Mouse (Mus musculus): ENCODE data around the gene Zp3r. TPM values are rescaled to one million over a fixed set of nuclear protein-coding genes. Genes with fewer than 3 reads are reported as not detected.
"Not testable (repeated sequence)": the region's sequence is repeated elsewhere in the genome, so short reads cannot be mapped to it uniquely, and the experiment has no call there.

Zp3r gene
- not detected in 2 replicates for polyA plus RNA-seq (2014; fragmentation: Nextera tagmentation; extraction: Ambion mirVana)

DNA sequence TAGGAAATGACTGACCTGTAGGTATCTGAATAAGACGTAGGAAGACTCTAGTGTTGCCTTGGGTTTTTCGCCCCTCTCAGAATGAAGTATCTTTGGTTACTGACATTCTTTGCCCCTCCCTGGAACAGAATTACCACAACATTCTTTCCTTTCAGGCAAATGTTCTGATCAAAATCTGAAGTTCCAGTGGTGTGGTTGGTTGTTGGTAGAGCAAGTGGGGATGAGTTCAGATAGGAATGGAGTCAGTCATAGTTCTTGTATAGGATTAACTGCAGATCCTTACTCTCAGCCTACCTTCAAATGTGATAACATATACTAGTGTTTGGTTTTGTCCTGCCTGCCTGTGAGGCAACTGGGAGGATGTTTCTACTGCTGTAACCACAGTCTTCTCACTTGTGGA is at the start of gene Zp3r:
Gene Zp3r, minus strand, starts transcription at position 101 of the 400 bp plus-strand sequence.
- no peak within 1 kb of the TSS for H3K9ac ChIP-seq (replicated peaks; ENCODE audit: low read depth, low read length)
- no peak within 1 kb of the TSS for H3K4me3 ChIP-seq (ENCODE audit: low read depth, low read length)
- no peaks in the 10 kb centered on the region for H3K9me3 ChIP-seq (ENCODE audit: control insufficient read depth, low read length)
- no peak within 1 kb of the TSS for H3K27ac ChIP-seq (ENCODE audit: low read depth, low read length)
- WGBS: 94% methylated on average over 2 of the region's 2 CpGs
- no peak within 1 kb of the TSS for H3K4me2 ChIP-seq (ENCODE audit: low read depth, low read length)
- H3K36me3 ChIP-seq (ENCODE audit: control insufficient read depth, insufficient read depth, low read length): no peaks in the 10 kb centered on the region
- no peak for ATAC-seq (ENCODE audit: low read depth)
- H3K4me1 ChIP-seq (ENCODE audit: control insufficient read depth, insufficient read depth, low read length): no peaks in the 10 kb centered on the region
- no peaks in the 10 kb centered on the region for H3K27me3 ChIP-seq (ENCODE audit: control insufficient read depth, insufficient read depth, low read length)

DNA sequence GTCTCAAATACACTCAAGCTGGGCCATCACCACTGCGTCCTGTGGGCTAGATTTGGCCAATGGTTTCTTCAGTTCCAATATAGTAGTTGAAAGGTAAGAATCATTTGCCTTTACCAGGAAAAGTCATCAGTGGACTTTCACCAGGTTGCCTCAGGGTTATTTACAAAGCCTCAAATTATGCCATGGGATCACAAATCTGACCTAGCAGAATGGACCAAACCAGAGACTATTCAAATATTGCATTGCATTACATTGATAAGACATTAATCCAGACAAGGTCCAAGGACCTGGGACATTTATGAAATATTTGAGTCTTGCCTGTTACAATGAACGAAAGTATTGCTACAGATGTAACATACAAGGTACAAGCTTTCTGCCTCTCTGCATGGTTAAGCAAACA is 49.1 kb upstream of the Zp3r start:
- no peak overlapping the region for H3K9ac ChIP-seq (replicated peaks; ENCODE audit: low read depth, low read length)
- no peaks in the 10 kb centered on the region for H3K9me3 ChIP-seq (ENCODE audit: control insufficient read depth, low read length)
- WGBS: 87% methylated on average over 2 of the region's 2 CpGs
- no peaks in the 10 kb centered on the region for H3K27me3 ChIP-seq (ENCODE audit: control insufficient read depth, insufficient read depth, low read length)
- H3K4me2 ChIP-seq (ENCODE audit: low read depth, low read length): no peak overlapping the region
- H3K27ac ChIP-seq (ENCODE audit: low read depth, low read length): no peak overlapping the region
- ATAC-seq (ENCODE audit: low read depth): no peak
- no peaks in the 10 kb centered on the region for H3K4me1 ChIP-seq (ENCODE audit: control insufficient read depth, insufficient read depth, low read length)
- H3K4me3 ChIP-seq (ENCODE audit: low read depth, low read length): no peak overlapping the region
- H3K36me3 ChIP-seq (ENCODE audit: control insufficient read depth, insufficient read depth, low read length): no peaks in the 10 kb centered on the region

DNA sequence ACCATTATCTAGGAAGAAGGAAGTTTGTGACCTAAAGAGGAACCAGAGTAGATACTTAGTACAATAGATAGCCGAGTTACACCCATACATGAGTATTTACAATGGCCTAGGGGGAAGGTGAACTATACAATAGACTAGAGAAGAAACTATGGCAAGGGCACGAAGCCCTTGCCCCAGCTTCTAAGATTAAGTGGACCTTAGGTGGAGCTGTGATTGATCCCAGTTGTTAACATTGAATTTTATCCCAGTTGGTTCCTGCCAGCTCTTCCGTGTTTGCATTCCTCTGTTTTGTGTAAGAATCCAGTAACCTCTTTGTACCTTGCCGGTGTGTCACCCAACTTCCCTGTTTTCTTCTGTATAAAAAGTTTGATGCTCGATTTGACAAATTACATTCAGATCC is 34.2 kb upstream of the Zp3r start:
- not testable (repeated sequence) for H3K4me2 ChIP-seq (ENCODE audit: low read depth, low read length); H3K9ac ChIP-seq (replicated peaks; ENCODE audit: low read depth, low read length); H3K27me3 ChIP-seq (ENCODE audit: control insufficient read depth, insufficient read depth, low read length); H3K9me3 ChIP-seq (ENCODE audit: control insufficient read depth, low read length); H3K4me3 ChIP-seq (ENCODE audit: low read depth, low read length); H3K4me1 ChIP-seq (ENCODE audit: control insufficient read depth, insufficient read depth, low read length); H3K36me3 ChIP-seq (ENCODE audit: control insufficient read depth, insufficient read depth, low read length); ATAC-seq (ENCODE audit: low read depth); H3K27ac ChIP-seq (ENCODE audit: low read depth, low read length)
- WGBS: 95% methylated on average over 5 of the region's 5 CpGs

DNA sequence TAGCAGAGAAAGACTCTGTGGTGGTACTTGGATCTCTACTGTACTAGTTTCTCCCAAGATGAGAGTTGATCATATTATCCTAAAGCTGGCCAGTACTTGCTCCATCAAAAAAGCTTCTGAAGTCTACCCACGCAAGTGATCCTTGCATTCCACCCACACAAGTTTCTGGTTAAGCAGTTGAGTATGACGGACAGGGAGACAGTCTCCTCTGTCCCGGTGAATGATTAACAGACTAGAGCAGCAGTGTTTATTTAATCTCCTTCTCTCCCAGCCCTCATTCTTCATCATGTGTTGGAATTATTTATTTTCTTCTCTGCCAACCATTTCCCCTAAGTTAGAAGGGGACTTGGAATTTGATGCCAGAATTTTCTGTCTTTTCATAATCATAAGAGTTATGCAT is 32.0 kb upstream of the Zp3r start, which contains the start of gene C4bp:
Gene C4bp, minus strand, starts transcription at position 179 of the 400 bp plus-strand sequence.
- Histone ChIP-seq H3K9ac (replicated peaks; ENCODE audit: low read depth, low read length) (no peak within 1 kb of the TSS), H3K4me3 (ENCODE audit: low read depth, low read length) (no peak within 1 kb of the TSS), H3K4me1 (ENCODE audit: control insufficient read depth, insufficient read depth, low read length) (no peaks in the 10 kb centered on the region), H3K27ac (ENCODE audit: low read depth, low read length) (no peak within 1 kb of the TSS), H3K36me3 (ENCODE audit: control insufficient read depth, insufficient read depth, low read length) (no peaks in the 10 kb centered on the region), H3K9me3 (ENCODE audit: control insufficient read depth, low read length) (no peaks in the 10 kb centered on the region), H3K4me2 (ENCODE audit: low read depth, low read length) (no peak within 1 kb of the TSS), H3K27me3 (ENCODE audit: control insufficient read depth, insufficient read depth, low read length) (no peaks in the 10 kb centered on the region)
- ATAC-seq (ENCODE audit: low read depth): no peak
- WGBS: 91% methylated on average over 3 of the region's 3 CpGs

DNA sequence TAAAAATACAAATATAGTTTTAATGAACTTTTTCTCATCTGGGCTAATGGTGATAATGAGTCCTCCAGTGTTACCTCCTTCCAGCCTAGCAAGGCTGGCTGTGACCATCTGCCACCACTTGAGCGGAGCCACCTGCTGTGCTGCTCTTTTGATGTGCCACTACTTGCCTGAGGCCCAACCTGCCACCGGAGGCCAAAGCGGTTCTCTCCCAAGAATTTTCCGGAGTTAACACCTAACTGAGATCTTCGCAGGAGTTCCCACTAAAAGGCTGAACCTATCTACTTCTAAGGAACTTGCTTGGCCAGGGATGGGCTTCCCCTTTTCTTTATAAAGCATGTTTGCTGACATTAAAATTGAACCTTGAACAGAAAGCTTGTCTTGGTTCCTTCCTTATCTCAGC is 30.2 kb upstream of the Zp3r start:
- not testable (repeated sequence) for H3K4me3 ChIP-seq (ENCODE audit: low read depth, low read length); H3K9ac ChIP-seq (replicated peaks; ENCODE audit: low read depth, low read length); H3K27ac ChIP-seq (ENCODE audit: low read depth, low read length); H3K4me2 ChIP-seq (ENCODE audit: low read depth, low read length); H3K27me3 ChIP-seq (ENCODE audit: control insufficient read depth, insufficient read depth, low read length); H3K9me3 ChIP-seq (ENCODE audit: control insufficient read depth, low read length); H3K4me1 ChIP-seq (ENCODE audit: control insufficient read depth, insufficient read depth, low read length); ATAC-seq (ENCODE audit: low read depth); H3K36me3 ChIP-seq (ENCODE audit: control insufficient read depth, insufficient read depth, low read length)
- WGBS: 32% methylated on average over 5 of the region's 5 CpGs

DNA sequence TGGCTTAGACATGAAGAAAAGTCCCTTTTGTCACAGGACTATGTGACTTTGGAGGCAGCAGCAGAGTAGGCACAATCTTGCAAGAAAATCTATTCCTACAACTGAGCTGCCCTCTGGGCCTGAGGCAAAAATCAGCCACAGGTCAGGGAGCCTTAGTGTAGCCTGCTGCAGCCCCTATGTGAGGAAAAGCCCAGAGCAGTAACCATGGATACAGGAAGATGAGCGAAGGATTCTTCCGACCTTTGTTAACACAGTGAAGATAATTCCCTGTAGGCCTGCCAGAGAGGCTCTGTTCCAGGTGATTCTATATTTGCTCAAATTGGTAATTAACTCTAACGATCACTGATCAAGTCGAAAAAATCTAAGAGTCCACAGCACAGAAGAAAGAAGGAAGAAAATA is 14.7 kb upstream of the Zp3r start:
- WGBS: 76% methylated on average over 4 of the region's 4 CpGs
- Histone ChIP-seq H3K4me2 (ENCODE audit: low read depth, low read length) (no peak overlapping the region), H3K36me3 (ENCODE audit: control insufficient read depth, insufficient read depth, low read length) (no peaks in the 10 kb centered on the region), H3K9ac (replicated peaks; ENCODE audit: low read depth, low read length) (no peak overlapping the region), H3K27me3 (ENCODE audit: control insufficient read depth, insufficient read depth, low read length) (no peaks in the 10 kb centered on the region), H3K27ac (ENCODE audit: low read depth, low read length) (no peak overlapping the region), H3K9me3 (ENCODE audit: control insufficient read depth, low read length) (no peaks in the 10 kb centered on the region), H3K4me1 (ENCODE audit: control insufficient read depth, insufficient read depth, low read length) (no peaks in the 10 kb centered on the region), H3K4me3 (ENCODE audit: low read depth, low read length) (no peak overlapping the region)
- ATAC-seq (ENCODE audit: low read depth): no peak

DNA sequence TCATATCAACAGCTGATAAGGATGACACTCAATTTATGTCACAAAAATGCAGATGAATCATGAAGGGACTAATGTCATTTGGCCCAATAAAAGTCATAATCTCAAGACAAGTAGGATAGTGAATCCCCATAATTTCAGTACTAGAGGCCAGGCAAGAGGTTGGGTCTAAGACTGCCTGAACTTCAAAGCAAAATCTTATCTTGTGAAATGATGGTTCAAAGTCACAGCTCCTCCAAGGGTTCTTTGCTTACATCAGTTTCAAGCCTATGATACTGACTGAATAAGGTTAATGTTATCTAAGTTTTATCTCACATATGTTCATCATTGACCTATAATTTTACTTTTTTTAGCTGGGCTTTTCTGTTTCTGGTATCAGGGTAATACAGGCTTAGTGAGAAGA is 11.5 kb upstream of the Zp3r start:
- no peak for ATAC-seq (ENCODE audit: low read depth)
- H3K4me3 ChIP-seq (ENCODE audit: low read depth, low read length): no peak overlapping the region
- no peak overlapping the region for H3K27ac ChIP-seq (ENCODE audit: low read depth, low read length)
- H3K9ac ChIP-seq (replicated peaks; ENCODE audit: low read depth, low read length): no peak overlapping the region
- H3K4me2 ChIP-seq (ENCODE audit: low read depth, low read length): no peak overlapping the region
- no peaks in the 10 kb centered on the region for H3K9me3 ChIP-seq (ENCODE audit: control insufficient read depth, low read length)
- no peaks in the 10 kb centered on the region for H3K4me1 ChIP-seq (ENCODE audit: control insufficient read depth, insufficient read depth, low read length)
- no peaks in the 10 kb centered on the region for H3K36me3 ChIP-seq (ENCODE audit: control insufficient read depth, insufficient read depth, low read length)
- H3K27me3 ChIP-seq (ENCODE audit: control insufficient read depth, insufficient read depth, low read length): no peaks in the 10 kb centered on the region

DNA sequence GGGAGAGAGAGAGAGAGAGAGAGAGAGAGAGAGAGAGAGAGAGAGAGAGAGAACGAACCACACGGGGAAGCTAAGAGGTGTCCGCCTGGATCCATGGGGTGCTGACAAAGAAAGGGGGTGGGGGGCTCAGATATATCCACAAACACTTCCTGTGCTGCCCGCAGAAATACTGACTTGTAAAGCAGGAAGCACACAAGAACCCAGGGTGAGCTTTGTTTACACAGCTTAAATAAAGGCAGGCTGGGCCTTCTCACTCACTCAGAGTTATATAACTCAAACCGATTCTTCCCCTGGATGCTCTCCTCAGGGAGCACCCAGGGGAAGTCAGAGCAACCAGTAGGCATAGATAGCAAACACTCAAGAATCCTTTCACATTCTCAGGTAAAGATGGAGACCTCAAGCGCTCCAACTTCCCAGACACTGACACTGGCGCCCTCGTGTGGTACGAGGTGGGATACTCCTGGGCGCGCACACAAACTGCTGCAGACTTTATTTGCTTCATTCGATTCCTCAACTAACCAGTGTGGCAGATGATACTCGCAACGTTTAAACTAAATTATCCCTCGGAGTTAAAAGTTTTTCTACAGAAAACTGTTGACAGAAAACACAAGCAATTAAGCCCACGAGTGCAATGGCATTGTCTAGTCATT is 4.5 kb upstream of the Zp3r start:
- H3K9me3 ChIP-seq (ENCODE audit: control insufficient read depth, low read length): no peaks in the 10 kb centered on the region
- no peak; the same call in 1 of the 2 replicates for ATAC-seq (ENCODE audit: low read depth)
- no peak overlapping the region for H3K4me2 ChIP-seq (ENCODE audit: low read depth, low read length)
- H3K9ac ChIP-seq (replicated peaks; ENCODE audit: low read depth, low read length): no peak overlapping the region
- H3K27ac ChIP-seq (ENCODE audit: low read depth, low read length): no peak overlapping the region
- H3K27me3 ChIP-seq (ENCODE audit: control insufficient read depth, insufficient read depth, low read length): no peaks in the 10 kb centered on the region
- no peaks in the 10 kb centered on the region for H3K36me3 ChIP-seq (ENCODE audit: control insufficient read depth, insufficient read depth, low read length)
- no peak overlapping the region for H3K4me3 ChIP-seq (ENCODE audit: low read depth, low read length)
- WGBS: 35% methylated on average over 16 of the region's 16 CpGs
- H3K4me1 ChIP-seq (ENCODE audit: control insufficient read depth, insufficient read depth, low read length): no peaks in the 10 kb centered on the region

DNA sequence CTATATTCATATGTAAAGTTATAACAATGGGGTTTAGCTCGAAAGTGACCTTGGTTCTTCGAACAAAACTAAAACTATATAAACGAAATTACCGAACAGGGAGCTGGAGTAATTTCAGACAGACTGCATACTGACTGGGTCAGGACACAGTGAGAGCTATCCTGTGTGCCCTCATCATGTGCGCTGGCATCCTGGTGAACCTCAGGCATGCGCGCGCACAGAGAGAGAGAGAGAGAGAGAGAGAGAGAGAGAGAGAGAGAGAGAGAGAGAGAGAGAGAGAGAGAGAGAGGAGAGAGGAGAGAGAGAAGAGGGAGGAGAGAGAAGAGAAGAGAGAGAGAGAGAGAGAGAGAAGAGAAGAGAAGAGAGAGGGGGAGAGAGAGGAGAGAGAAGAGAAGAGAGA is 3.9 kb upstream of the Zp3r start:
- no peaks in the 10 kb centered on the region for H3K27me3 ChIP-seq (ENCODE audit: control insufficient read depth, insufficient read depth, low read length)
- H3K9me3 ChIP-seq (ENCODE audit: control insufficient read depth, low read length): no peaks in the 10 kb centered on the region
- no peaks in the 10 kb centered on the region for H3K36me3 ChIP-seq (ENCODE audit: control insufficient read depth, insufficient read depth, low read length)
- no peak overlapping the region for H3K27ac ChIP-seq (ENCODE audit: low read depth, low read length)
- 88% methylated on average over 8 of the region's 8 CpGs for WGBS
- no peak overlapping the region for H3K4me2 ChIP-seq (ENCODE audit: low read depth, low read length)
- no peaks in the 10 kb centered on the region for H3K4me1 ChIP-seq (ENCODE audit: control insufficient read depth, insufficient read depth, low read length)
- no peak overlapping the region for H3K9ac ChIP-seq (replicated peaks; ENCODE audit: low read depth, low read length)
- no peak for ATAC-seq (ENCODE audit: low read depth)
- H3K4me3 ChIP-seq (ENCODE audit: low read depth, low read length): no peak overlapping the region
